Mouse (Mus musculus): ENCODE data around the gene Dhrs11.

Gene Dhrs11

GRCm38 (mm10) chr11:84822487-84822886, 6.3 kb downstream of the Dhrs11 start:
- no peak for DNase-seq (ENCODE audit: low spot score)

- DNase-seq (ENCODE audit: low spot score): no peak
Observed at GRCm38 (mm10) chr11:84821131-84821770, 7.5 kb downstream of the Dhrs11 start.

DNA sequence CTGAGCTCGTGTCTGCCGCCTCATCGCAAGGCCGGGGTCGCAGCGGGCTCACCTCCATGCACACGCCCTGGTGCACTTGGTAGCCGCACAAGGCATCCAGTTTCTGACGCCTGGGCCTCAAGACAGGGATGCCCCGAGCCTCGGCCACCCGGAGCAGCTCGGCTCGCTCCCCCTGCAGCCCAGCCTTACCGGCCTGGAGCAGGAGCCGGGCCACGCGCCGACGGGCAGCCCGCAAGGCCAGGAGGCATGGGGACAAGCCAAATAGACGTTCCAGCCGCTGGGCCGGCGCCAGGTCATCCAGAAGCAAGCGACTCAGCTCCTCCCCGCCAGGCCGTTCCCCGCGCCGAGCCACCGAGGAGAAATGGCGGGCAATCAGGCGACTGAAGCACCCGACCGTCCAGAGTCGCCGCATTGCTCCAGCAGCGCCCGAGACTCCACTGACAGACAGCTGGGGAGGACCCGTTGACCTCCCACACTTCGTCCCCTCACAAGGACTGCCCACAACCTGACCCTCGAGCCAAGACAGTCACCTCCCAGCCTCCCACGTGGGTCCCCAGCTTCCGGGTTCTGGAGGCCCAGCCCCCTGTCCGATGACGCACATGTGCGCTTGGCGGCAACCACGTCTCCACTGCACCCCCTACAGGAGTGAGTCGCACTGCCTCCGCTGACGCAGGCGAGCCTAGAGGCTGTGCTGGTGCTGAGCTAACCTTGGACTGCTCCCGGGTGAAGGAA, 9.7 kb downstream of the Dhrs11 start, which contains the start of gene Mrm1:
Gene Mrm1, minus strand, starts transcription at position 555 of the 732 bp plus-strand sequence.
- DNase-seq (ENCODE audit: low spot score): peak; percentile 79

DNA sequence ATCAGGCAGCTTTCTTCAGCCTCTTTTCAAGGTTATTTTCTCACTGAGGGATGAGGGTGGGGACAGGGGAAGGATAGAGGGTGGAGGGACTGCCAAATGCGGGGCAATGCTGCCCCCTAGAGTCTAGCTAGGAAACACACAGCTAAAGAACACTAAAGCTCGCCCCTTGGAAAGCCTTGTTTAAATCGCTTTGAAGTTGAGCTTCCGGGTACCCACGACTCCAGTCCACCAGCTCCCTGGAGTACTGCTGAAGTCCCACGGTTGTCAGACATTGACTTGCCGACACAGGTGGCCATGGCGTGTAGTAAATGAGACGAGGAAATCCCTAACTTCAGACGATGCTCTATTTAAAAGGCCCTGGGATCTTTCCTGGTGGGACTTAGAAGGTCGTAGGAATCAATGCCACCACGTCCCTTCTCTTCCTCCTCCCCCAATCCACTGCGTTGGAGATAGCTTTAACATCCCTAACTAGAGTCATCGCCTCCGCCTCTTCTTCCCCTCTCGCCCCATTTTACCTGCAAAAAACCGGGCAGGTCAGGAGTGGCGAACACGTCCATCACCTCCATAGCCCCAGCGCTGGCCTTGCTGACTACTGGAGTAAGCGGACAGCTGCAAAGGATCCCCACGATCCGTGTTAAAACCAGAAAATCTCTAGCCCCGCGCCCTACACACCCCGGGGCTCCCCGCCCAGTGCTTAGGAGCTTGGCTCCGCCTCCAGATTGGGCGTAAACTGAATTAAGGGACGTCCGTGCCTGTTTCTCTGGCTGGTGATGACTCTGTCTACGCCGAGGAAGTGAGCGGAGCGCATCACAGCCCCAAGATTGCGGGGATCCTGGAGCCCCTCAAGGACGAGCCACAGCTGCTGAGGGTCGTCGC, 10.5 kb downstream of the Dhrs11 start:
- DNase-seq (ENCODE audit: low spot score): no peak

DNA sequence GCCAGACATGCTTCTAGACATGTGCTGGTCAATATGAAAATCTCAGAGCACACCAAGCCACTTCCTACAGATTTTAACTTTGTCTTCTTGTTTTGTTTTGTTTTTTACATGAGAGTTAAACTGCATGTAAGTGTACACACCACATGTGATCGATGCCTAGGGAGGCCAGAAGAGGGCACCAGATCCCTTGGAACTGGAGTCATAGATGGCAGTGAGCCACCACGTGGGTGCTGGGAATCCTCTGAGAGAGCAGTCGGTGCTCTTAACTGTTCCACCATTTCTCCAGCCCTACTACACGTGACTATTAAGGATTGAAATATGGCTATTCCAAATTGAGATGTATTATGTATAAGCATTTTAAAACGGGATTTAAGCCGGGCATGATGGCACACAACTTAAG, 11.4 kb downstream of the Dhrs11 start:
- DNase-seq (ENCODE audit: low spot score): no peak

DNA sequence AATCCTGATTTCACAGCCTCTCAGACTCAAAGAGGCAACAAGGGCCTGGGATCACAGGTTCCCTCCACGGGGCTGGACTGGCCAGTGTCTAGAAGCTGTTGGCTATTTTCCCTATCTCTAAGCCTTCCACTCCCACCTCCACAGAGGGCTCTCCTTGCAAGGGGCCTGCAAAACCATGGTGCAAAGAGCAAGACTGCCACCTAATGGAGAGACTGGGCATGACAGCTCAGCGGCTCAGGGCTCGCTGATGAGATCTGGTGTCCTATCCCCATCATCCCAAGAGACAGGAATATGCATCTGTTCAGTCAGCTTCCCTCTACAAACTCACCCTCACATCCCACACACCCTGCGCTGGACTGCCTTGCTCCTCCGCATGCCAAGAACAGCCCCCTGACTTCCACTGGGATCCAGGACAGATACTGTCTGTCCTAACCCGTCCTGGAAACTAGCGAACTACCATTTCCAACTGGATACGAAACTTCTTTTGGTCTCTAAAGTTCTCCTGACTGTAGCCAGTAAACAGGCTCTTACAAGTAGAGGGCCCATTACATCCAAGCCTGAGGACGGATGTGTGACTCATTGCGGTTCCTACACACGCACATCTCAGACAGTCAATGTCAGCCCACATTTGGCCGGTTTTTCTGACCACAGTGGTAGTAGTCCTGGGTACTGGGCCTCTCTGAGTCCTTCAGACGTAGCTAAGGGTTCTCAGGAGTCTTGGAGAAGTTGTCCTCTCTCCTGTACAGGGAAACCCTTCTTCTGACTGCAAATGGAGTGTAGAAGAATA, 14.9 kb downstream of the Dhrs11 start:
- no peak for DNase-seq (ENCODE audit: low spot score)

DNA sequence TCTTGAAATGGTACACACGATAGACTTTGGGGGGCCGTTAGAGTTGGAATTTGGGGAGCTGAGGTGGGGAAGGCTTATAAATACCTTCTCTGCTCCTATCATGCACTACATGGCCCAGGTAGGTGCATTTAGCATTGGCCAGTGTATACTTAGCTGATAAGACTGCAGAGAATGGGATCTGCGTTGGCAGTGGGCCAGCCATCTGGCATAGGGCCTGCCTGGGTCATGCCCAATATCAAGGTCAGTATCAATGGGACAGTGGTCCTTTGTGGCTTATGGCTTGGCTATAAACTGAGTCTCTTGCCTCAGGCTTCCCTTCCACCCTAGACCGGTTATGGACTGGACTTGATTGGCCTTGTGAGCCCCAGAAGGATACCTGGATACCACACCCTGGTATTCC, 24.4 kb downstream of the Dhrs11 start:
- no peak for DNase-seq (ENCODE audit: low spot score)

DNA sequence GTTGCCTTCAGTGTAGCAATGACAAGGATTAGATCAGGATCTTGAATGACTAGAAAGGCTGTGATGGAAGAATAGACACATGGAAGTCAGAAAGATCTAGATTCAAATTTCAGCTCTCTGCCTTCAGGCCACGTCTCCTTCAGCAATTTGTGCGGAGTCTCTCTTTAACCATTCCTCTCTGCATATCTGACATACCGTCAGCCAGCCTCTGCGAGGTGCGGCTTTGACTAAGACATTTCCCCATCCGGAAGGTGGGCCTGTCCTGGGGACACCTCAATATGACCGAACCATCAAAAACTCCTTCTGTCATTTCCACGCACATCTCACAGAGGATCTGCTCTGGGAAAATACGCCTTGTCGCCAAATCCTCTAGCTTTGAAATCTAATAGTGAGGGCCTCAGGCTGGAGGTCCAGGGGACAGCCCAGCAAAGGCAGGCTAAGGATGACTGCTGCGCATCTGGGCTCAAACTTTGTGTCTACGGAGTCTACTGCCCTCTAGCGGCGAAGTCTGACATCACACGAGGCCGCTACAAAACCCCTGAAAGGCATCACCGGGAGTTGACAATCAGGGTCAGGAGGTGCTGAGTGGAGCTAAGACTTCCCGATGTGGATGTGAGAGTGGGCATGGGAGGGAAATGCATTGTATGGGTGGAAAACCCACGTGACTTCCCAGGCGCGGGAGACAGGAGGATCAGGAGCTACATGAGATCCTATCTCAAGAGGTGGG, 31.0 kb downstream of the Dhrs11 start:
- no peak for DNase-seq (ENCODE audit: low spot score)

DNA sequence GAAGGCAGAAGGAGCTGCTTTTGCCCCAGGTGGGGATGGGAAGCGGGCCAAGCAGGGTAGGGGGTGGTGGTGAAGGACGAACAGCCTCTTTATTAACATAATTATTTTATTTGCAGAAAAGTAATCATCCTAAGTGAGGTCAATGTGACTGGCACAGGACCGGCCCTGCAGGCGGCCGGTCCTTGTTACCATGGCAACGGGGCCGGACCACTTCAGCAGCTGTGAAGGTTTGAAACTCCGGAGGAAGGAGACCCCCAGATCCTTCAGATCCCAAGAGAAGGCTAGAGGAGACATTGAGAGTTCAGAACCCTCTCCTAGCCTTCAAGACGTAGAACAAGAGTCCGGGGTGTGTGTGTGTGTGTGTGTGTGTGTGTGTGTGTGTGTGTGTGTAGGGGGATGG, 31.8 kb downstream of the Dhrs11 start:
- DNase-seq (ENCODE audit: low spot score): no peak

- DNase-seq (ENCODE audit: low spot score): no peak
Observed at GRCm38 (mm10) chr11:84794496-84795113, 34.2 kb downstream of the Dhrs11 start.

DNA sequence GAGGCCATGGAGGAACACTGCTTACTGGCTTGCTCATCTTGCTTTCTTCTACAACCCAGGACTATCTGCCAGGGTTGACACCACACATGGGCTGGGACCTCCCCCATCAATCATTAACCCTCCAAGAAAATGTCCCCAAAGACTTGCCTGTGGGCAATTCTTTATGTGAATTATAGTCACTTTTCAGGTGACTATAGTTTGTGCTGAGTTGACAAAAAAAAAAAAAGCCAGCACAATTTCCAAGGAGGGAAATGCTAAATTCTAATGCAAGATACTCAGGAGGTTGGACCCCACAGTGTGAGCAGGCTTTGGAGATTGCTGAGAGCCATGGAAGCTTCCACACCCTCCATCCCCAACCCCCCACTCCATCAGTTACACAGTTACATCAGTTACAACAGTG, 35.2 kb downstream of the Dhrs11 start:
- DNase-seq (ENCODE audit: low spot score): no peak

- DNase-seq (ENCODE audit: low spot score): no peak
Observed at GRCm38 (mm10) chr11:84790383-84790782, 38.4 kb downstream of the Dhrs11 start.

DNA sequence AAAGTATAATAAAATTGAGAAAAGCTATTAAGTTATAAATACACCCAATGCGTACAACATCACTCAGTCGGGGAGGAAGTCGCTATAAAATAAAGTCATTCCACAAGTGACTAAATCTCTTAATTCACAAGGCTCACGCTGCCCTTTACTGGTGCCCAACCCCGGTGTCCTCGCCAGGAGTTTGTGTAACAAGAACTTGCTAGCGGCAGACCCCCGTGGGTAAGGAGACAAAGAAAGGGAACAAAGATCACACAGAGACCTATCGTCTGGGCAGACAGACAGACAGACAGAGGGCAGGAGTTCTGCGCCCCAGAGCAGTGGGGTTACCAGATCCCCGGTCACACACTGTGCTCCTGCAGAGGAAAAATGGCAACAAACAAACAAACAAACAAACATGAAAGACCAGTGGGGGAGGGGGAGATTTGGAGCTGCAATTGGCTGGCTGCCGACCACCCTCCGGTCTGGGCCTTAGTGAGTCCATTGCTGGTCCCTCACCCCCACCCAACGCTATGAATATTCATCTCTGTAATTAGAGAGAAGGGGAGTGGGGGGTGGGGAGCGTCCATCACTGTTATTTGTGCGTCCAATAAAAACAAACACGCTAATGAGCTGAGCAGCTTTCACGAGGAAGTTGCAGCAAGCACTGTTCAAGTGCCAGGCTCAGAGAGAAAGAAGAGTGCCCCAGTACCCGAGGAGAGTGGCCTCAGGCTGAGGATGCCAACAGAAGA, 48.5 kb downstream of the Dhrs11 start:
- DNase-seq (ENCODE audit: low spot score): no peak

GRCm38 (mm10) chr11:84775560-84775959, 53.2 kb downstream of the Dhrs11 start:
- no peak for DNase-seq (ENCODE audit: low spot score)

DNA sequence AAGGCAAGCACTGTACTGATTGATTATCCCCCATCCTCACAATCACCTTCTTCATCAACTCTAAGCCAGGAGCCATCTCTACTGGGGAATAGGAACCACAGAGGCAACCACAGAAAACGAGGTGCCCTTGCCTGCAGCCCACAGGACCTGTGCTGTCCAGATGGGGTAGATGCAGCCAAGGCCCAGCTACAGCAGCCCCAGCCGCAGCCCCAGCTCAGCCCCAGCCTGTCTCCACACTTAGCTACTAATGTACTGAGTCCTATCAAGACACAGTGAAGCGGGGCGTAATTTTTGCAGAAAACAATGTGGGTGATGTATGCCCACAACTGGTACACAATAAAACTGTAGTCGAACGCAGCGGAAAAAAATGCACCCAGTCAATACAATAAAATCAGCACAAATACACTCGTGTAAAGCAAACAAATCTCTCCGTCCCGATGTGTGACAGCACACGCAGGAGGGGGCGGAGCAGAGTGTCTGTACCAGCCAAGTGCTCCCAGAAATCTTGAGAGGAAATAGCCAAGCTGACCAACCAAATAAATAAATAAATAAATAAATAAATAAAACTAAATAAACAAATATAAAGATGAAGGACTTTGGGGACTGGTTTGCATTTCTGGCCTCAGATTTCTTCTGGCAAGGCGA, 53.8 kb downstream of the Dhrs11 start:
- DNase-seq (ENCODE audit: low spot score): no peak
